Mouse (Mus musculus) myocyte (in vitro differentiated cells): ENCODE results near the gene Dmxl2. TPM values are rescaled to one million over a fixed set of nuclear protein-coding genes. Genes with fewer than 3 reads are reported as not detected.
A peak's percentile ranks its signal among the peaks of the same experiment; 100 is the strongest.

ENCODE experiments used
- H3K27me3 ChIP-seq: one replicate; pipeline ENCODE4 v1.6.1; 2011; ENCODE audit not compliant: control insufficient read depth, insufficient read depth, insufficient read length
- H3K36me3 ChIP-seq: one replicate; pipeline ENCODE4 v1.6.1; 2011; ENCODE audit not compliant: control insufficient read depth, insufficient read depth
- H3K4me2 ChIP-seq: one replicate; pipeline ENCODE4 v1.6.1; 2011; ENCODE audit warnings: low read depth, control low read depth
- H3K4me3 ChIP-seq: one replicate; pipeline ENCODE4 v1.5.1; 2011; ENCODE audit warnings: mild to moderate bottlenecking, control low read depth, moderate library complexity
- H3K79me2 ChIP-seq: one replicate; pipeline ENCODE4 v1.6.1; 2011; ENCODE audit not compliant: control insufficient read depth, insufficient read depth
- H3ac ChIP-seq: one replicate; pipeline ENCODE4 v1.6.1; 2011; ENCODE audit not compliant: control insufficient read depth, insufficient read length
- CEBPB ChIP-seq: IDR thresholded peaks from 2 replicates; pipeline ENCODE4 v1.6.1; 2011; ENCODE audit warnings: mild to moderate bottlenecking, moderate library complexity; ENCODE audit not compliant: poor library complexity, insufficient read depth, severe bottlenecking
- E2F4 ChIP-seq: IDR thresholded peaks from one replicate; pipeline ENCODE4 v1.6.1; 2011; ENCODE audit warnings: mild to moderate bottlenecking, control low read depth, moderate library complexity; ENCODE audit not compliant: insufficient read depth
- MAX ChIP-seq: IDR thresholded peaks from one replicate; pipeline ENCODE4 v1.6.1; 2011; ENCODE audit warnings: low read depth, mild to moderate bottlenecking, control low read depth
- MYOD1 ChIP-seq, 3 experiments: IDR thresholded peaks; one replicate each; pipeline ENCODE4 v1.6.1; 2011; ENCODE audit warnings: control low read depth in 2 of 3, low read depth in 2 of 3, mild to moderate bottlenecking in 2 of 3, moderate library complexity in 1 of 3; ENCODE audit not compliant: insufficient read length in 2 of 3, control insufficient read depth in 1 of 3
- MYOG ChIP-seq, 3 experiments: IDR thresholded peaks; one replicate each; pipeline ENCODE4 v1.6.1; 2011; ENCODE audit warnings: control low read depth in 2 of 3, low read depth in 2 of 3, mild to moderate bottlenecking in 2 of 3; ENCODE audit not compliant: insufficient read length in 2 of 3, control insufficient read depth in 1 of 3, insufficient read depth in 1 of 3
- POLR2A ChIP-seq: IDR thresholded peaks from one replicate; pipeline ENCODE4 v1.6.1; 2011; ENCODE audit warnings: low read depth, mild to moderate bottlenecking, control low read depth, moderate library complexity; ENCODE audit not compliant: insufficient read length
- POLR2AphosphoS2 ChIP-seq: IDR thresholded peaks from one replicate; pipeline ENCODE4 v1.6.1; 2011; ENCODE audit warnings: low read depth, control low read depth; ENCODE audit not compliant: insufficient read length
- REST ChIP-seq: IDR thresholded peaks from one replicate; pipeline ENCODE4 v1.6.1; 2011; ENCODE audit warnings: mild to moderate bottlenecking, control low read depth, moderate library complexity; ENCODE audit not compliant: insufficient read depth, insufficient read length
- SRF ChIP-seq: IDR thresholded peaks from one replicate; pipeline ENCODE4 v1.6.1; 2011; ENCODE audit warnings: low read depth; ENCODE audit not compliant: control insufficient read depth, insufficient read length
- TCF12 ChIP-seq: IDR thresholded peaks from one replicate; pipeline ENCODE4 v1.6.1; 2011; ENCODE audit warnings: mild to moderate bottlenecking, control low read depth; ENCODE audit not compliant: poor library complexity, insufficient read depth, severe bottlenecking
- TCF3 ChIP-seq: IDR thresholded peaks from one replicate; pipeline ENCODE4 v1.6.1; 2011; ENCODE audit warnings: low read depth, control low read depth; ENCODE audit not compliant: insufficient read length
- USF1 ChIP-seq: IDR thresholded peaks from one replicate; pipeline ENCODE4 v1.6.1; 2011; ENCODE audit warnings: low read depth, mild to moderate bottlenecking, control low read depth, moderate library complexity
- polyA plus RNA-seq: library from polyadenylated mRNA; unstranded; fragments of >200 nt; fragmentation: generic; extraction: Trizol; gene quantifications from one replicate; pipeline ENCODE4 v1.2.1, GENCODE M21; 2012; ENCODE audit warnings: missing spikeins

Gene Dmxl2
- polyA plus RNA-seq, 1 experiment: 0.22 TPM

GRCm38 (mm10) chr9:54502873-54503272, 1.4 kb upstream of the Dmxl2 start:
- peaks cover 29% of the 10 kb centered on the region for H3K27me3 ChIP-seq
- TF ChIP-seq MAX: no peak
- TF ChIP-seq REST: no peak
- TF ChIP-seq POLR2A: no peak
- no peak for TF ChIP-seq MYOG (IDR thresholded peaks at IDR 0.05; ENCODE audit: control insufficient read depth in 1 of 3, insufficient read depth in 1 of 3, insufficient read length in 2 of 3, low read depth in 2 of 3)
- no peak for TF ChIP-seq CEBPB
- TF ChIP-seq MYOD1 (IDR thresholded peaks at IDR 0.05; ENCODE audit: control insufficient read depth in 1 of 3, insufficient read length in 2 of 3, low read depth in 2 of 3): no peak
- no peak for TF ChIP-seq E2F4
- no peak for TF ChIP-seq TCF3
- TF ChIP-seq USF1: no peak
- no peak for TF ChIP-seq SRF
- no peak for TF ChIP-seq TCF12
- no peak for TF ChIP-seq POLR2AphosphoS2
- H3K4me2 ChIP-seq: no peak overlapping the region
- H3K79me2 ChIP-seq: no peaks in the 10 kb centered on the region
- H3K36me3 ChIP-seq: no peaks in the 10 kb centered on the region
- no peak overlapping the region for H3K4me3 ChIP-seq
- H3ac ChIP-seq: no peak overlapping the region

GRCm38 (mm10) chr9:54502111-54502495, 677 bp upstream of the Dmxl2 start:
- H3K27me3 ChIP-seq: peaks cover 30% of the 10 kb centered on the region
- TF ChIP-seq TCF3: no peak
- TF ChIP-seq POLR2A: no peak
- no peak for TF ChIP-seq CEBPB
- TF ChIP-seq TCF12: no peak
- TF ChIP-seq SRF: no peak
- TF ChIP-seq POLR2AphosphoS2: no peak
- no peak for TF ChIP-seq MYOG (IDR thresholded peaks at IDR 0.05; ENCODE audit: control insufficient read depth in 1 of 3, insufficient read depth in 1 of 3, insufficient read length in 2 of 3, low read depth in 2 of 3)
- TF ChIP-seq E2F4: no peak
- no peak for TF ChIP-seq MAX
- no peak for TF ChIP-seq MYOD1 (IDR thresholded peaks at IDR 0.05; ENCODE audit: control insufficient read depth in 1 of 3, insufficient read length in 2 of 3, low read depth in 2 of 3)
- TF ChIP-seq USF1: no peak
- TF ChIP-seq REST: no peak
- H3ac ChIP-seq: peak overlapping the region; percentile 53
- H3K4me3 ChIP-seq: no peak overlapping the region
- no peaks in the 10 kb centered on the region for H3K36me3 ChIP-seq
- peak overlapping the region; percentile 74 for H3K4me2 ChIP-seq
- H3K79me2 ChIP-seq: no peaks in the 10 kb centered on the region

GRCm38 (mm10) chr9:54500832-54501452, 484 bp downstream of the Dmxl2 start:
- no peaks in the 10 kb centered on the region for H3K79me2 ChIP-seq
- H3K36me3 ChIP-seq: no peaks in the 10 kb centered on the region
- H3K4me2 ChIP-seq: peak overlapping the region; percentile 74
- peak overlapping the region; percentile 53 for H3ac ChIP-seq
- peak overlapping the region; percentile 7 for H3K4me3 ChIP-seq
- peaks cover 30% of the 10 kb centered on the region for H3K27me3 ChIP-seq
- TF ChIP-seq MYOD1 (IDR thresholded peaks at IDR 0.05; ENCODE audit: control insufficient read depth in 1 of 3, insufficient read length in 2 of 3, low read depth in 2 of 3) (peak in 1 of 3 experiments; percentile 15), POLR2AphosphoS2 (no peak)

- no peaks in the 10 kb centered on the region for H3K79me2 ChIP-seq
- no peaks in the 10 kb centered on the region for H3K36me3 ChIP-seq
- TF ChIP-seq POLR2AphosphoS2 (no peak), MYOD1 (IDR thresholded peaks at IDR 0.05; ENCODE audit: control insufficient read depth in 1 of 3, insufficient read length in 2 of 3, low read depth in 2 of 3) (no peak), POLR2A (no peak), REST (no peak), MAX (no peak), CEBPB (no peak), TCF3 (no peak), SRF (no peak), TCF12 (no peak), USF1 (no peak), E2F4 (no peak), MYOG (IDR thresholded peaks at IDR 0.05; ENCODE audit: control insufficient read depth in 1 of 3, insufficient read depth in 1 of 3, insufficient read length in 2 of 3, low read depth in 2 of 3) (no peak)
- no peak overlapping the region for H3K4me2 ChIP-seq
- H3K4me3 ChIP-seq: no peak overlapping the region
- peaks cover 25% of the 10 kb centered on the region for H3K27me3 ChIP-seq
- H3ac ChIP-seq: no peak overlapping the region
Measured at GRCm38 (mm10) chr9:54499791-54500190, 1.6 kb downstream of the Dmxl2 start.

GRCm38 (mm10) chr9:54499291-54499690, 2.1 kb downstream of the Dmxl2 start:
- H3K4me3 ChIP-seq: no peak overlapping the region
- TF ChIP-seq TCF12: no peak
- TF ChIP-seq CEBPB: no peak
- no peak for TF ChIP-seq SRF
- TF ChIP-seq REST: no peak
- no peak for TF ChIP-seq USF1
- H3K27me3 ChIP-seq: peaks cover 21% of the 10 kb centered on the region
- no peak overlapping the region for H3ac ChIP-seq
- no peaks in the 10 kb centered on the region for H3K79me2 ChIP-seq
- H3K4me2 ChIP-seq: no peak overlapping the region
- no peaks in the 10 kb centered on the region for H3K36me3 ChIP-seq
